Mouse (Mus musculus) thymus, postnatal 10 days (tissue): ENCODE measurements around the gene Irf7.

ENCODE experiments used
- DNase-seq, 2 experiments: peaks; one replicate each; pipeline ENCODE4 v3.0.0; 2021; ENCODE audit warnings: low spot score in 2 of 2

The Irf7 gene

GRCm38 (mm10) chr7:141220377-141220776, 45.9 kb downstream of the Irf7 start:
- no peak for DNase-seq

DNA sequence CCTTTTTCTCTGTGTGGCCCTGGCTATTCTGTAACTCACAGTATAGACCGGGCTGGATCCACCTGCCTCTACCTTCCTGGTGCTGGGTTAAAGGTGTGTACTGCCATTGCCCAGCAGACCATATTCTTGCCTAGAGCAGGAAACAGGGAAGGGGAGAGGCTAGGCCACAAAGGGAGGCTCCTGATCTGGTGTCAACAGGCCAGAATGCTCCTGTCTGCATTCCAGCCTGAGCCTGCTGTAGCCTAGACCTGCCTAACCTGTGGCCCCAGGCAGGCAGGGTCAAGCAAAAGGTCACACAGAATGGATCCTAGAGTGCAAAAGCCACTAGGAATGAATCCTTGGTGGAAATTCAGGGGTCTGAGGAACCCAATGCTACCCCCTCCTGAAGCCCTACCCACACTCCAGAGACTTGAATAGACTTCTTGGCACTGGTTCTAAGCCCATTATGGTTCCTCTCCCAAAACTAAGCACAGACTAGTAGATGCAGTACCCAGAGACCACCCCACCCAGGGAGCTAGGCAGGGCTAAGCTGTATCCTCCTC, 46.7 kb downstream of the Irf7 start:
- no peak for DNase-seq

- DNase-seq, result no peak
Measured at GRCm38 (mm10) chr7:141218557-141219133, 47.6 kb downstream of the Irf7 start.

GRCm38 (mm10) chr7:141218141-141218540, 48.1 kb downstream of the Irf7 start:
- DNase-seq, result no peak

- no peak for DNase-seq
Measured at GRCm38 (mm10) chr7:141217343-141218013, 48.8 kb downstream of the Irf7 start.

GRCm38 (mm10) chr7:141216894-141217293, 49.4 kb downstream of the Irf7 start:
- no peak for DNase-seq

GRCm38 (mm10) chr7:141215880-141216733, 50.2 kb downstream of the Irf7 start:
- peak; percentile 39 to 55 for DNase-seq

DNA sequence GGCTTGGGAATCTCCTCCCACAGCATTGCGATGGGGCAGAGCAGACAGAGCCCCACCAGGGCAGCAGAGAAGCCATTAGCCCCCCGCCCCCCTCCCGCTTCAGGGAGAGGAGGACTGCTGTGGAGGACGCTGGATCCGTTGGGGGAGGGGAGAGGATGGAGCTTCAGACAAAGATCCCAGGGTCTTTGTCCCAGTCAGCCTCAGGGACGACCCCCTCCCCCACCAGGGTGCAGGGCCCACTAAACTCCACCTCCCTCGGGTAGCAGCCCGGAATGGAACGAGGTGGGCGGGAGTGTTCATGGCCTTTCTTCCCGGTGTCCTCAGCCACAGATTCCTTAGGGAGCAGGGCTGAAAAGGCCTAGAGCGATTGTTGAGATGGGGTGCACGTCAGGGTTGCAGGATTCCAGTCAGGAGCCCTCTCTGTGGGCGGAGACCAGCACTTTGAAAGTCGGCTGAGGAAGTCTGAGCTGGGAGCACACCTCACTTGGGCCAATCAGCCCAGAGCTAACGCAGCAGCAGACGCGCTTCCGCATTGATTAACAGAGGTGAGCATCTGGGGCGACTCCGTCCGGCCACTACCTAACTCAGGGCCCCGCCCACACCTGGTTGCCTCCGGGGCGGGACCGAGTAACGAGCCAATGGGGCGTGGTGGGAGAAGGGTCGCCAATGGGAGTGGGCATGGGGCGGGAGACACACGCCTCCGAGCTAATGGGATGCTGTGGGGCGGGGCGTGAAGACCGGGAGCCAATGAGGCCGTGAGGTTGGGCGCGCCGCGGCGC, 51.0 kb downstream of the Irf7 start, which contains the start of gene Rassf7:
Gene Rassf7 (plus strand): TSS at position 760 of the 779 bp plus-strand sequence.
- peak; percentile 94 to 96 for DNase-seq

DNA sequence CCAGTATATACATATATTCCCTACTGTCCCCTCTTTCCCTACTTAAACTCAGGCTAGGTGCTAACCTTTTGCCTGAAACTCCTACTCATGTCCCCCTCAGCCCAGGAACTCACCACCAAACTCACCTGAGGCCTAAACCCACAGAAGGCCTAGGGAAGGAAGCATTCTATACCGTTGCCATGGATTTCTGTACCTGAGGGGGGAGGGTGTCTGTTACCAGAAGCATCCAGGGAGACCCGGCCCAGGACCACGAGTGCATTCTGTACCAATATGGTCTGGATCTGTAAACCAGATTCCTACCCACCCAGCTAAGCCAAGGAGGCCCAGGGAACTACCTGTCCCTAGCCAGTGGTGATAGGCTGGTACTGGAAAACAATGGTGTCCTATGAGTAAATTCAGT, 52.0 kb downstream of the Irf7 start:
- no peak for DNase-seq

GRCm38 (mm10) chr7:141213605-141214235, 52.6 kb downstream of the Irf7 start, which contains the start of gene Lmntd2:
Gene Lmntd2 (minus strand): TSS chr7:141214080.
- DNase-seq, result no peak

GRCm38 (mm10) chr7:141213133-141213532, 53.1 kb downstream of the Irf7 start:
- DNase-seq, result no peak
